Mouse (Mus musculus): ENCODE results near the gene Oas1d.

DNA sequence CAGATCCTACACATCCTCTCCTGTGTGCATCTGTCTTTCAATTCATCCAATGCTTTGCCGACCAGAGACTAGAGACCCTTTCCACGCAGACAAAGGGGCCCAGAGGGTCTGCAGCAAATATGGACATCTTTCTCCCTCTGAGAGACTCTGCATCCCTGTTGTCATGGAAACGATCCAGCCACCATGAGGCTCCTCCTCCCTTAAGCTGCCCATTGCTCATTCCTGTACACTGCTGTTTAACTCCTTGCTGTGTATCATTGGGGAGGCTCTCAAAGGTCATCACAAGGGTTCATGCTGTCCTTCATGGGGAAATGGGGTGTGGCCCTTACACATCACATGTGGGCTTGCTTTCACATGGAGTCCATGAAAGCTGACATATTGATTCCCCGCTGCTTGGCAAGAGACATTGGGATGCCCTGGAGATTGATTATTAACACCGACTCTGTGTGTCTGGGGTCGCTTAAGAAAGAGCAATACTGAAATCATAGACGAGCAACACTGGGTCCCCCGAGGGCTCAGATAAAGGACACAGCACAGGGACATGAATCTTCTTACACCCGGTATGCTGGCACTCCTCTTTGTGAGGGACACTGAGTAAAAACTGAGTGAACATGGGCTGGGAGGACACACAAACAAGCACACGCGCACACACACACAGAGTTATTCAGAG, 19.0 kb upstream of the Oas1d start:
- TF ChIP-seq POLR2A (IDR thresholded peaks at IDR 0.05; ENCODE audit: borderline replicate concordance, extremely low read depth, low read depth, low read length) (no peak), CTCF (IDR thresholded peaks at IDR 0.05; ENCODE audit: insufficient read depth, low read length) (no peak)
